Mouse (Mus musculus): ENCODE results near the gene Cldnd2.
"Not testable (repeated sequence)": the region's sequence is repeated elsewhere in the genome, so short reads cannot be mapped to it uniquely, and the experiment has no call there.

The Cldnd2 gene

DNA sequence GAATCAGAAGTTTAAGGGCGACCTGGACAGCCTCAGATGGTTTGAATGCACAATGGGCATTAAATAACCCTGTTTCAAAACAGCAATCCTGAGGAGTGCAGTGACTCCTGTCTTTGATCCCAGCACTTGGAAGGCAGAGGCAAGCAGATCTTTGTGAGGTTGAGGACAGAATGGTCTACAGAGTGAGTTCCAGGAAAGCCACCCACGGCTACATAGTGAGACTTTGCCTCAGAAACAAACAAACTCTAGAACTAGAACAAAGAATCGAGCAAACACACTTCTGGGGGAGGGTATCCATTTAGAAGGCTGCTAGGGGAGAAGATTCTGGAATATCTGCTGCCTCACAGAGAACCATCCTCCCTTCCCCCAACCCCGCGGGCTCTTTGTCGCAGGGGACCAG is at the start of gene Cldnd2:
Gene Cldnd2 (plus strand): TSS at position 301 of the 400 bp plus-strand sequence.
- DNase-seq = no peak

DNA sequence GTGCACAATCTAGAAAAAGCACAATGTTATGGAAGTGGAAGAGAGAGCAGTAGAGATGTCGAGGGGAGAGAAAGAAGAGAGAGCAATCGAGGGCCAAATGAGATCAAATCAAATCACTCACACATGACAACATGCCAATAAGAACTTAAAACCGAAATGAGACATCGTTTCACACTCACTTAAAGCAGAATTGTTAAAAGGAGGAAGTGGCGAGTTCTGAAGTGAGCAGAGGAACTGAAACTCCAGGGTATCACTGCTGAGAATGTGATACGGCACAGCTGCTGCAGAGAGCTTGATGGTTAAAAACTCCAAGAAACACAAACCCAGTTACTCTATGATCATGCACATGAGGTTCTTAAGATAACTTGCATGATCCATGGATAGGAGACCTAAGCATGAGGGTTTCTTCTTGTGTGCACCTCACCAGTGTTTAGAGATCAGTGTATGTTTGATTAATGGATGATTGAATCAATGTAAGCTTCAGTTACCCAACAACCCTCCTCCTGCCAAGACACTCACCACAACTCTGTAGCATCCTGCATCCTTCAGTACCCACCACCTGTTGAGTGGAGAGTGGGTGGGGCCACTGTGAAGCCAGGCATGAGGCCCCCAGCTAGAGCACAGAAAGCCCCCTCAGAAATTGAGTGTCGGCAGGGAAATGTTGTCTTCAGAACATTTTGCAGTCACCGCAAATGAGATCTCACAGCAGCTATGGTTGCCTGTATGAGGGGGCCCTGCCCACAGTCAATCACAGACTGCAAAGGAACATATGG is 48.0 kb upstream of the Cldnd2 start:
- no peak for DNase-seq

DNA sequence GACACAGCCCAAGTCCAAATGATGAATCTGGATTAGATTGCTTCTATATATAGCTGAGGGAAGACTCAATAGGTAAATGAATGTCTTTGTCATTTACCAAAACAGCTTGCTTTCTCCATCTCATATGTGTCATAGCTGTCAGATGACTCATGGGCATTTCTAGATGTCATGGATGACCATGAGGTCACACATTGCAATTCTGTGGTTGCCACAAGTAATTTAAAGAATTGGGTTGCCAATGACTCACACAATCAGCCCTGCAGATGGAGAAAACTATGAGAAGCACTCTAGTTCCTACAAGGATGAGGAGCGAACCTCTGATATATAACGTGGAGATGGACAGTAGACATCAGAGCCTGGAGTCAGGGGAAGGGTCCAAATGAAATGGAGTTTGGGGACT is 41.1 kb upstream of the Cldnd2 start:
- DNase-seq = no peak

DNA sequence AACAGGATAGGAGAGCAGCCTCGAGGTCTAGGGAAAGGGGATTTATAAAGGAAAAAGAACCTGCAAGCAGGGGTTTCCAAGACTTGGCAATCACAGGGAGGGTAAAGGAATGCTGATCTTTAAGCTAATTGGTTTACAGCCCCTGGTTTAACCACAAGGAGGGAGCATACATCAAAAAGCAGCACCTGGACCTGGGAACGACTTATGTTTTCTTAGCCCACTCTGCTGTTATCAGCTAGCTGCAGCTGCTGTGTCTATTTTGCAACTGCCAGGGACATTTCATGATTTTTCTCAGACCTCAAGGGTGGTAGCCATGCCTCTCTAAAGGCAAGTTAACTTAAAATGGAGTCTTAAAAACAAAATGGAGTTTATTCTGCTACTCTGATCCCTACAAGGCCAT is 37.9 kb upstream of the Cldnd2 start:
- DNase-seq = no peak

DNA sequence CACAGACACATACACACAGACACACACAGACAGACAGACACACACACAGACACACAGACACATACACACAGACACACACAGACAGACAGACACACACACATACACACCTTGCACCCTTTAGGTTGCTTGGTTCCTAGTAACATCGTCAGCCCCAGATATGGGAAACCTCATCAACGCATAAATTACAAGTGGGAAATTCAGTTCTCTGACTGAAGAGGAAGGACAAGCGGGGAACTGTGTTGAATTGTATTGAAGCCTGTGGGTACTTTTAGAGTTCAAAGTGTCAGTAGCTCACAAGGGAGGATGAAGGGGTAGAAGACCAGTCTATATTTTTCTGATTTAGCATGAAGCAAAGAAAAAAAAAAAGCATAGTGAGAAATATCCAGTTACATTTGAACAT is 33.0 kb upstream of the Cldnd2 start:
- DNase-seq = no peak

DNA sequence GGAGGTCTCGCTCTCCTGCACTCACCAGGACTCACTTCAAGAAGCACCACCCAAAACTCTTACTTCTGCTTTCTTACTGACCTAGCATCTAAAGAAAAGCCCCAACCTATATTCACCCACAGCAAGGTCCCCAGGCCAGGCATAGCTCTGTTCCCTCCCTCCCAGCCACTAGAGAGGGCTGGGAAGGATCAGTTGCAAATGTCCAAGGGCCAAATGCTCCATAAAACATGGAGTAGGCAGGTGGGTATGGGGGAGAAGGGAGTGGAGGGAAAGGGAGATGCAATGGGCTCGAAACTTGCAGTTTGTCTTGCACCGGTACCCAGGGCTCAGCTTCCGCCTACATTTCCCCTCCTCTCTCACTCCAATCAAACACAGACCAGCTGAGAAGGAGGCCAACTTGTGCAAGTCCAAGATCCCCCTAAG is 32.4 kb upstream of the Cldnd2 start, which contains the start of gene Siglecg:
Gene Siglecg (plus strand): TSS at position 74 of the 423 bp plus-strand sequence.
- DNase-seq = no peak

DNA sequence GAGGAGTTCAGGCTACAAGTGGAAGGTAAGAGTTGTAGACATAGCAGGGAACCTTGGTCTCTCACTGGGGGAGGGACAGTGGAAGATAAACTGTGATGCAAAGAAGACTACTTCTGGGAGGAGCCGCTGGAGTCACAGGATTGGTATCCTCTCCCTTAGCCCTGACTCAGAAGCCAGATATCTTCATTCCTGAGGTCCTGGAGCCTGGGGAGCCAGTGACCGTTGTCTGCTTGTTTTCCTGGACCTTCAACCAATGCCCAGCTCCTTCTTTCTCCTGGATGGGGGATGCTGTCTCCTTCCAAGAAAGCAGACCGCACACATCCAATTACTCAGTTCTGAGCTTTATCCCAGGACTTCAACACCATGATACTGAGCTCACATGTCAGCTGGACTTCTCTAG is 31.5 kb upstream of the Cldnd2 start:
- no peak for DNase-seq

DNA sequence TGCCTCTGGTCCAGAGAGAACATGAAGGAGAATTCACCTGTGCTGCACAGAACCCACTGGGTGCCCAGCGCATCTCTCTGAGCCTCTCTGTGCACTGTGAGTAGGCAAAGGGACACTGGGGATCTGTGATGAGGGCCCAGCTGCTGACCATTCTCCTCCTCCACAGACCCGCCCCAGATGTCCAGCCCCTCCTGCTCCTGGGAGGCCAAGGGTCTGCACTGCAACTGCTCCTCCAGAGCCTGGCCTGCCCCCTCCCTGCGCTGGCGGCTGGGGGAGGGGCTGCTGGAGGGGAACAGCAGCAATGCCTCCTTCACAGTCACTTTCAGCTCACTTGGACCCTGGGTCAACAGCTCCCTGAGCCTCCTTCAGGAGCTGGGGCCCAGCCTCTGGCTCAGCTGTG is 28.9 kb upstream of the Cldnd2 start:
- not testable (repeated sequence) for DNase-seq

DNA sequence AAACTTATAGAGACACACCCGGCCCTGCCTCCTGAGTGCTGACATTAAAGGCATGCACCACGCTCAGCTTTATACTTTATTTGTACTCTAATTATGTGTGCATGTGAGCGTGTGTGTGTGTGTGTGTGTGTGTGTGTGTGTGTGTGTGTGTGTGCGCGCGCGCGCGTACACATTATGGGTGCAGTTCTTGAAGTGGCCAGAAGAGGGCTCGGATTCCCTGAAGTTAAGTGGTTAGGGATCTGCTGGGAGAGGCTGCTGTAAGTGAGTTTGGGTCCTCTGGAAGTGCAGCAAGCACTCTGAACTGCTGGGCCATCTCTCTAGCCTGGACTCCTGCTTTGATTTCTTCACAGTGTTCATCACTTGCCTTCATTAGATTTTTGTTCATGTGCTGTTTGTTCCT is 23.3 kb upstream of the Cldnd2 start:
- DNase-seq = no peak

DNA sequence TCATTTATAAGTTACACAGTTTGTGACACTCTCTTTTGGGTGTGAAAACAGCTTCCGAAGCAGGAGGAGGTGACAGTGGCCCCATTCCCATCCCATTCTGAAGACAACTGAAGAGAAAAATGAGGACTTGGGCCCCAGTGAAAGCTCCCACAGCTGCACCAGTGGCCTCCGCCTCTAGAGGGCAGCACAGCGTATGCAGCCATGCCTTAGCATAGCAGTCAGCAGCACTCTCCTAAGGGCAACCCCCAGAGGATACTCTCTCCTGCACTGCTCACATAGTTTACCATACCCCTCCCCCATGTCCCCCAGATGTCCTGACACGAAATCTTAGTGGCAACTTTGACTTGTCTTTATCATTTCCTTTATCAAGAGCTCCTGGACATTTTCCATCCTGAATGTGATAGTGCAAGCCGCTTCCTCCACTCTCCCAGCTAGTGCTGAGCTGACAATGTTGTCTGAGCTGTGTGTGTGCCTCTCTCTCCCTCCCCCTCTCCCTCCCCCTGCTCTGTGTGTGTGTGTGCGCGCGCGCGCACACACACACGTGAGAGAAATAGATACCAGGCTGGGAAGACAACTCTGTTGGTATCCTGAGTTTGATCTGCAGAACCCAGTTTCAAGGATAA is 17.5 kb upstream of the Cldnd2 start:
- DNase-seq = peak; percentile 68 to 91

DNA sequence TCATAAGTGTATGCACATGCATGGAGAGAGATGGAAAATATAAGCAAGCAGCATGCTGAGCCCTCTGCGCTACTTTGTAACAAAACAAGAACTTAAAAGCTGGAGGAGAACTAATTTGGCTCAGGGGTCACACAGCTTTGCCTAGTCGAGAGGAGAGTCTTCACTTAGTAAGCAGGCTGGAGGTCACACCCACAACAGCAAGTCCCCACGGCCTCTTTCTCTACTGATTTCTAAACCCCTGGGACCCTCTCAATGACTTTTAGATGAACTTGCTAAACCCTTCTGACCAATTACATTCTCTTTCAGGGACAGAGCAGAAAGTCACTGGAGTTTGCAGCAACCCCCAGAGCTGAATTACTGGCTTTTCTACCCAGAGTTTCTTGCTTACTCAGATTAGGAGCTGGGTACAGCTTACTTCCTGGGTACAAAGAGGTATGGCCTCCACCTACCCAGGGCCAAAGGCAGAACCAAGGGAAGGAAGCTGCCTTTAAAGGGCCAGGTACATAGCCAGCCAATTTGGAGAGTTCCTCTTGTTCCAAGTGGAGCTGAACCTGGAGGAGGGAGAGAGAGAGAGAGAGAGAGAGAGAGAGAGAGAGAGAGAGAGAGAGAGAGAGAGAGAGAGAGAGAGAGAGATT is 16.5 kb upstream of the Cldnd2 start:
- DNase-seq = no peak

DNA sequence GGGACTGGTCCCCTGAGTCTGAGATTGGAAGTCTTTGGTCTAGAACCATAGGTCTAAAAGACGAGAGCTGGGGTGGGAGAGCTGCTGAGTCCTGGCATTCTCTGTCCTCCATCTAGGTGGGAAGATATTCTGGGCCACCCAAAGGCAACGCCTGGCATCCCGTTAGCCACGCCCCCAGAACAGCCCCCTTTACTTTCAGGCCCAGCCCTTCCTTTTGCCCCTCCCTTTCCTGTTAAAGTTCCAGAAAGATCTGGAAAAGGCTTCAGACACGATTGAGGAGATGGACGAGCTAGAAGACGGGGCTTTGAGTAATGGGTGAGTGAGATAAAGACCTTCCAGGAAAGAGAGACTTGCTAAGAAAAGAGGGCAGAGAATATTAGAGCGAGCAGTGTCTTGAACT is 13.2 kb upstream of the Cldnd2 start, which contains the start of gene Lim2:
Gene Lim2 (plus strand): TSS at position 265 of the 400 bp plus-strand sequence.
- DNase-seq = no peak

DNA sequence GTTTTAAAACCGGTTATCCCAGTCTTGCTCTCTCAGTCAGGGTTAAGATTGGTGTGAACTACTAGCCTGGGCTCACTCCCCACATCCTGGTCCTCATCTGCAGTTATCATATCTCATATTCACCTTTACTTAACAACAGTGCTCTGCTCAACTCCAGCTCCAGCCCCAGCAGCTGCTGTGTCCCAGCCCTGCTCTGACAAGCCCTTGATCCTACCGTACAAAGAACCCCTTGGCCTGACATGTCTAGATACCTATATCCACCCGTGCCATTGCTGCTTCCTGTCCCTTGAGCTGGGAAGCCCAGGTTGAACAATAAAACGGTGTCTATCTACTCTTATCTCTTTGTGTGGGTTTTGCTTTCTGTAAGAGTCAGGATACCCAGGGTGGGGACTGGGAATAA is 11.1 kb upstream of the Cldnd2 start:
- DNase-seq = no peak

DNA sequence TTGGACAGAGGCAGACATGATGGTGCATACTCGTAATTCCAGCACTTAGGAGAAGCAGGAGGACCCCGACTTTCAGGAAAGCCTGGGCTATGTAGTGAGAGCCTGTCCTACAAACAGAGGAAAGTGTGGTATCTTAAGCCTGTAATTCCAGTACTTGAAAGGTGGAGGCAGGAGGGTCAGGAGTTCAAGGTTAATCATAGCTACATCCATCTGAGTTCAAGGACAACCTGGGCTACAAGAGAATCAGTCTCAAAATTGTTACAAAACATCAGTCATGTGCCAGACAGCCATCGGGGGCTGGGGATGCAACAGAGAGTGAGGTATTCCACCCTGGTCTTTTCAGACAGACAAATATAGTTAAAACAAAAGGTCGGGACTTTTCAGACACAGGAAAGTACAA is 7.7 kb upstream of the Cldnd2 start:
- DNase-seq = no peak

DNA sequence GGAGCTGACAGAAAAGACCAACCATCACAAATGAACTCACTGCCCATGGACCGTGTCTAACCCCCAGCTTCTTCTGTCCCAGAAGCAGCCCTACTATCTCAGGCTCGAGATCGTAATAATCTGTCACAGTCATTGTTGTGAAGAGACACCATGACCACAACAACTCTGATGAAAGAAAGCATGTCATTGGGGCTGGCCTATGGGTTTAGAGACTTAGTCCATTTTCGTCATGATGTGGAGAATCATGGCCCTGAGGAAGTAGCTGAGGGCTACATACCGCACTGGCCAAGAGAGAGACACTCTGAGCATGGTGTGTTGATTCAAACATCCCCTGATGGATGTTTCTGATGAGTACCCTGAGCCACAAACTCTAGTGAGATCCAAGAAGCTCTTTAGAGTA is 5.9 kb upstream of the Cldnd2 start:
- no peak for DNase-seq

DNA sequence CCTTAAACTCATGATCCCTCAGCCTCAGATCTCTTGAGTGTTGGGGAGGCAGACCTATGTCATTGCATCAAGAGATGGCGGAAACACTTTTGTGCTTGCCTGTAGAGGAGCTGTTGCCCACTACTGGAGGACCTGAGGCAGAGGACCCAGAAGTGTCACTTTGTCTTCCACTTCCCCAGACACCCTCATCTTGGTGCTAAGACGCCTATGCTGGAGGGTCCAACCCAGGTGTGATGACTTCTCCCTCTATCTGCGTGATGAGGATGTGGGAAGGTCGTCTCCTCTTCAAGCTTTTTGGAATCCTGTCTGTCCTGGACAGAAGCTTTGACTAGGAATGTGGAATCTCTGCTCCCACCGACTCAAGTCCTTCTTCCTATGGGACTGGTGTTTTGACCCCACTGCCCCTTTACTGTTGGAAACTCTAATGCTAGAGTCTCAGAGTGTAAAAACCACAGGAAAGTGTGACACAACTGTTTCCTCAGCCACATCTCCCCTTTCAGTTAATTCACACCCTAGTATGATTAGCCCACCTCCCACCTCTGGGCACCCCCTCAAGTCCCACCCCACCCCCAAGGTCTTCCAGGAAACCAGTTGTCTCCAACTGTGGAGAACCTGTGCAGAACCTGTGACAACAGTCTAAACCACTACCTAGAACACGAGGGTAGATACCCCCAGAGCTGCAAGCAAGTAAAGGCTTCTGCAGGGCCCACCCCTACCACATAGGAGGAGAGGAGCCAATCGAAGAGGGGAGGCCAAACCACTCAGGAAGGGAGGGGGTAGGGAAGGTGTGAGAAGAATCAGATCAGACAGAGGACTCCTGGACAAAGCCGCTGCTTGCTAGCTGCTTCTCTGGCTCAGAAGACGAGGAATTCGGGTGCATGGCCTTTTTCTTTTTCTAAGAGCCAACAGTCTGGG is 4.0 kb upstream of the Cldnd2 start, which contains the start of gene Nkg7:
Gene Nkg7 (plus strand): TSS at position 733 of the 915 bp plus-strand sequence.
- DNase-seq = no peak

DNA sequence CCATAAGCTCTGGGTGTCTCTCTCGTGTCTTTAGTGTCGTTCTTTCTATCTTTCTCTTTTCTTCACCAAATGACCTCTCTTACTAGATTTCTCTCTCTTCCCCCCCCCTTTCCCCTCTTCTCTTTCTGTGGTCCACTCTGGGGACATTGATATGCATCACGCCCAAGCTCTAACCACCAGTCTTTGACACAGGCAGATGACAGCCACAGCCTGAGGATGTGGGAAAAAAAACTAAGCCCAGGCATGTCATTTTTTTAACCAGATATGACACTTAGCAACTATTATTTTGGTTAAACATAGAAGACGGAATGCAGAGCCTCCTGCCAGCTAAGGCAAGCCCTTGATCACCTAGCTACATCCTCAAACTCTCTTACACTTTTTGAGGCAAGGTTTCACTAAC is 2.0 kb upstream of the Cldnd2 start:
- DNase-seq = no peak

DNA sequence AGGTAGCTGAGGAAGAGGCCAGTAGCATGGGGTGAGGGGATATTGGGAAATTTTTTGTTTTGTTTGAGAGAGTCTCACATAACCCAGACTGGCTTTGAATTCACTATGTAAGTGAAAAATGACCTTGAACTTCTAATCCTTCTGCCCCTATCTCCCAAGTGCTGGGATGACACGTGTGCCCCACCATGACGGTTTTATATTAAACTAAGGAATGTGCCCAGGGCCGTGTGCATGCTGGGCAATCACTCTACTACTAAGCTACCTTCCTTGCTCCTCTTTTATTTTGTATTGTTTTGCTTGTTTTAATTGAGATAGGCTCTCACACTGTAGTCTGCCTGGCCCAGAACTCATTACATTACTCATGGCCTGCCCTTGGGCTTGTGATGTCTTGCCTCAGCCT is 489 bp downstream of the Cldnd2 start:
- peak in 1 of 2 experiments; percentile 41 for DNase-seq

DNA sequence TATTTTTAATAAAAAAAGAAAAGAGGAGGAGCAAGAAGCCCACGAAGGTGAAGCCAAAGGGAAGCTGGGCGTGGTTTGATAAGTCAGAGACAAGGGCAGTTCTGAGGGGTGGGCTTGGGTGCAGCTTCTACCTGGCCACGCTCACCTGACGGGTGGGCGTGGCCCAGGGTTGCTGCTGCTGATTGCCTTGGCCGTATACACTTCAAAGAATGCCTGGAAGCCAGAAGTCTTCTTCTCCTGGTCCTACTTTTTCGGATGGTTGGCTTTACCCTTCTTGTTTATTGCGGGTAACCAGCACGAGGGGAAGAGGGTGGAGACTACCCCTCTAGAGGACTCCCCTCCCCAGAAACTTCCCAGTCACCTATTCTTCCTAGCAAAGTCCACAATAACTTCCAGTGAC is 2.1 kb downstream of the Cldnd2 start:
- no peak for DNase-seq

DNA sequence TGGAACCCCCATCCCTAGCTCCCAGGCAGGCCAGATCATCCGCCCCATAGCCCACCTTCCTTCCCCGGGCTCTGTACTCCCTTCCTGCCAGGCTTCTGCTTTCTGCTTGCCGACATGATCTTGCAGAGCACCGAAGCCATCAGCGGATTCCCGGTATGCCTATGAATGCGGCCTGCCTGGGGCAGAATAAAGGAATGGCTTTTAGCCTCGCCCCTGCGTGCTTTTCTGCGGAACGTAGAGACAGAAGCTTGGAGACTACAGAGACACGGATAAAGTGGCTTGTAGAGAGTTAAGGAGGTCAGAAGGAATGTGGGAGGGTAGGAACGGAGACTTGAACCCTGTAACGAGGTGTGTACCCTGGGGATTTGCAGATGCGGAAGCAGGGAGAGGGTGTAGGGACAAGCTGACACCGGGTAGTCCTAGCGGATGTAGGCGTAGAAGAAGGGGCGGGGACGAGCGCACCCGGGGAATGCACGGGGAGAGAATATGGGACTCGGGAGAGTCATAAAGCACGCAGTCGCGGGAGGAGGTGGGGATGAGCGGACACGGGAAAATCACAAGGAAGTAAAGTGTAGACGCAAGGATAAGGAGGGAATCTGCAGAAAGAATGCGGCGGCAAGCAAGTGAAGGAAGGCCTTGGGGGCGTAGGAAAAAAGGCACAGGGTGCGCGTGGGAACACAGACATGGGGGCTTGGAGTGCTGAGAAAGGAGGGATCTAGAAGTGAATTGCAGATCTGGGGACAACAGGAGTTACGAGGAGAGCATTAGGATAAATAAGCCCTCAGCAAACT is 2.7 kb downstream of the Cldnd2 start:
- peak; percentile 84 to 88 for DNase-seq

DNA sequence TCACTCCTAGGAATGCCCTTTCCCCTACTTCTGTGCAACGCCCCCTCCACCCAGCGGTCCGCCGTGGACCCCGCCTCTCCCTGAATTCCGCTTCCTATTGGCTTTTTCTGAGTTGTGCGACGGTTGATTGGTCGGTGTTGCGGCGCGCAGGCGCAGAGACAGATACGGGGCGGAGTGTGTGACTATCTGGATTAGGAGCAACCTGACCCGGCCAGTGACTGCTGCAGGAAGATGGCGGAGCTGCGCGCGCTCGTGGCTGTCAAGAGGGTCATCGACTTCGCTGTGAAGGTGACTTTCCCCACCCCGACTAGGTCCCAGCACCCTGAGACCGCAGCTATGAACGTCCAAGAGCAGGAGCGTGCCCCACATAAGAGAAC is 3.3 kb downstream of the Cldnd2 start, which contains the start of the genes Etfb and Gm45233:
Gene Etfb (plus strand): TSS at position 167 of the 377 bp plus-strand sequence.
Gene Gm45233 (plus strand): TSS at position 212 of the 377 bp plus-strand sequence.
- DNase-seq = peak; percentile 96 to 98

DNA sequence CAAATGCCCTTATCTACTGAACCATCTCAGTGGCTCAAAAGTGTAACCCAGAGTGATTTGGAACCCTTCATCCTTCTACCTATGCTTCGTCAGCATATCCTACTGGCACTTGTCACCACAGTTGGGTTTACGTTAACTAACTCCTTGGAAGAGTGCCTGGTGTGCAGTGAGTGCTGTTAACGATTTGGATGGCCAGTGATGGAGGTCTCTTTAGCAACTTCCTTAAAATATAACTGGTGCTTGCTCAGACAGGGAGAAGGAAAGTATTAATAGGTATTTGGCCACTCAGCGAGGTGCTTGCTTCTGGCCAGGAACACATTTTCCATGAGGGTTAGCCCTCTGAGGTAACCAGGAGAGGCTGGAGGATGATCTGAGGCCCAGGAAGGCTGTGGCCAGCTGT is 7.2 kb downstream of the Cldnd2 start:
- peak; percentile 83 to 88 for DNase-seq
